Mouse (Mus musculus) limb, embryonic 14.5 days (tissue): ENCODE data around the gene Stag1. TPM values are rescaled to one million over a fixed set of nuclear protein-coding genes. Genes with fewer than 3 reads are reported as not detected.

Source experiments
- ATAC-seq: fragments of 200-750 bp; cut with Nextera tagmentation; 2 replicates; pipeline ENCODE4 v1.8.0; 2017; ENCODE audit warnings: low read depth, moderate number of reproducible peaks, moderate TSS enrichment; ENCODE audit not compliant: low FRiP score
- DNase-seq: peaks from one replicate; pipeline ENCODE4 v3.0.0-alpha.2; 2015; ENCODE audit warnings: low spot score
- H3K27ac ChIP-seq: fragments of 300-500 bp; sonication (generic); replicated peaks from 2 replicates; pipeline ENCODE4 v1.5.1; 2014; ENCODE audit warnings: low read depth, mild to moderate bottlenecking, low read length, moderate library complexity, mixed read lengths
- H3K27me3 ChIP-seq: fragments of 300-500 bp; sonication (generic); 2 replicates; pipeline ENCODE4 v1.6.1; 2014; ENCODE audit warnings: low read length, mixed read lengths; ENCODE audit not compliant: control insufficient read depth, insufficient read depth
- H3K36me3 ChIP-seq: fragments of 300-500 bp; sonication (generic); 2 replicates; pipeline ENCODE4 v1.6.1; 2014; ENCODE audit warnings: mild to moderate bottlenecking, low read length, moderate library complexity, mixed read lengths; ENCODE audit not compliant: control insufficient read depth, insufficient read depth
- H3K4me1 ChIP-seq: fragments of 300-500 bp; sonication (generic); 2 replicates; pipeline ENCODE4 v1.6.1; 2014; ENCODE audit warnings: antibody characterized with exemption, low read length, mixed read lengths; ENCODE audit not compliant: control insufficient read depth, insufficient read depth
- H3K4me2 ChIP-seq: fragments of 300-500 bp; sonication (generic); replicated peaks from 2 replicates; pipeline ENCODE4 v1.6.1; 2014; ENCODE audit warnings: low read depth, mild to moderate bottlenecking, low read length, moderate library complexity; ENCODE audit not compliant: severe bottlenecking
- H3K4me3 ChIP-seq: fragments of 300-500 bp; sonication (generic); replicated peaks from 2 replicates; pipeline ENCODE4 v1.5.1; 2014; ENCODE audit warnings: low read length
- H3K9ac ChIP-seq: fragments of 300-500 bp; sonication (generic); 2 replicates; pipeline ENCODE4 v1.6.1; 2014; ENCODE audit warnings: mild to moderate bottlenecking, low read depth, low read length, moderate library complexity; ENCODE audit not compliant: severe bottlenecking
- H3K9me3 ChIP-seq: fragments of 300-500 bp; sonication (generic); 2 replicates; pipeline ENCODE4 v1.6.1; 2016; ENCODE audit warnings: low read length; ENCODE audit not compliant: control insufficient read depth
- POLR2A ChIP-seq: fragments of 200-500 bp; IDR thresholded peaks from 2 replicates; pipeline ENCODE4 v1.8.0; 2012; ENCODE audit warnings: inconsistent platforms, mild to moderate bottlenecking, moderate library complexity, borderline replicate concordance; ENCODE audit not compliant: insufficient read depth, insufficient read length; ENCODE audit errors: extremely low read depth
- WGBS: fragments of 180-500 bp; shearing (Covaris S2); extraction: QIAGEN DNeasy Blood & Tissue Kit; methylation state at CpG from one replicate; pipeline ENCODE4 v1.1.7; 2014; 5-methylcytosine and 5-hydroxymethylcytosine counted together
- polyA plus RNA-seq, 2 experiments: library from polyadenylated mRNA; depleted of rRNA in 1 of 2; stranded (reverse) in 1 of 2; unstranded in 1 of 2; fragments of >200 nt; fragmentation: Nextera tagmentation in 1 of 2; extraction: Ambion mirVana in 1 of 2; gene quantifications; 2 replicates each; pipeline versions ENCODE4 v1.2.1 to v1.2.3; 2012 to 2014

Stag1 gene
- polyA plus RNA-seq, 2 experiments, result 35.0 to 45.5 TPM

DNA sequence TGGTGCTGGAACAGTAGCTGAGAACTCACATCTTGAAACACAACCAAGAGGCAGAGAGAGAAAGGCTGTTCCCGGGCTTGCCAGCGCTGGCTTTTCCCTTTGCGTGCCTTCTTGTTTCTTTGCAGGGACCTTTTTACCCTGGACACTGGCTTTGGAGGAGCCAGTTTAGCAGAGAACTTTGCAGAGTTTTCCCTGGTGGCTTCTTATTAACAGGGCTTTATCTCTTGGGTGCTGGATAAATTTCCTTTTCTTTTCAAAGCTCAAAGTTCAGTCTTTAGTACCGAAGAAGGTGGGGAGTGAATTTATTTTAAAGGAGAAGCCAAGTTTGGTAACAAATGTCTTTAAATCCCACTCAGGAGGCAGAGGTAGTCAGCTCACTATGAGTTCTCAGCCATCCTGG is 329.0 kb downstream of the Stag1 start:
- Histone ChIP-seq H3K9me3 (no peaks in the 10 kb centered on the region; the same call in 1 of the 2 replicates), H3K9ac (no peak overlapping the region), H3K27ac (no peak overlapping the region), H3K27me3 (no peaks in the 10 kb centered on the region), H3K4me3 (no peak overlapping the region), H3K36me3 (peaks cover 21% of the 10 kb centered on the region), H3K4me1 (no peaks in the 10 kb centered on the region), H3K4me2 (no peak overlapping the region)
- TF ChIP-seq POLR2A, result no peak
- ATAC-seq (no peak), DNase-seq (no peak)
- 91% methylated on average over 4 of the region's 4 CpGs for WGBS

DNA sequence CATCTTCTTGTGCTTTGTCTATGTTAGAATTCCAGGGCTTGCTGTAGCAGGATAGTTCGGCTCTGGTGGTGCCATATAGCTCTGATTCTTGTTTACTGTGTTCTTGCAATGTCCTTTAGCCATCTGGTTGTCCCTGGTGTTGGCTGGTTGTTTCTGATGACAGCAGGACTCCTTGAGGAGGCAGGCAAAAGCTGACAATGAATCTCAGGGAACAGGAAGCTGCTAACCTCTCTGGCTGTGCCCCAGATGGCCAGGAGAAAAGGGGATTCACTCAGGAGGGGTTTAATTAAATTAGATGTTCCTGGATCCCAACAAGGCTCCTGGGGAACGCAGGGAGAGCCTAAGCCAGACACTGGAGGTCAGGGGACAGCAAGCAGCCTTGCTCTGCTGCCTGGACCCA is 344.4 kb downstream of the Stag1 start:
- WGBS, result 55% methylated on average over 2 of the region's 2 CpGs
- H3K4me2 ChIP-seq, result no peak overlapping the region
- no peak for ATAC-seq
- peaks cover 12% of the 10 kb centered on the region; the same call in 1 of the 2 replicates for H3K36me3 ChIP-seq
- H3K9ac ChIP-seq, result no peak overlapping the region
- H3K27me3 ChIP-seq, result no peaks in the 10 kb centered on the region
- no peak for DNase-seq
- TF ChIP-seq POLR2A, result no peak
- H3K9me3 ChIP-seq, result no peaks in the 10 kb centered on the region
- H3K4me1 ChIP-seq, result no peaks in the 10 kb centered on the region
- H3K4me3 ChIP-seq, result no peak overlapping the region
- no peak overlapping the region for H3K27ac ChIP-seq

DNA sequence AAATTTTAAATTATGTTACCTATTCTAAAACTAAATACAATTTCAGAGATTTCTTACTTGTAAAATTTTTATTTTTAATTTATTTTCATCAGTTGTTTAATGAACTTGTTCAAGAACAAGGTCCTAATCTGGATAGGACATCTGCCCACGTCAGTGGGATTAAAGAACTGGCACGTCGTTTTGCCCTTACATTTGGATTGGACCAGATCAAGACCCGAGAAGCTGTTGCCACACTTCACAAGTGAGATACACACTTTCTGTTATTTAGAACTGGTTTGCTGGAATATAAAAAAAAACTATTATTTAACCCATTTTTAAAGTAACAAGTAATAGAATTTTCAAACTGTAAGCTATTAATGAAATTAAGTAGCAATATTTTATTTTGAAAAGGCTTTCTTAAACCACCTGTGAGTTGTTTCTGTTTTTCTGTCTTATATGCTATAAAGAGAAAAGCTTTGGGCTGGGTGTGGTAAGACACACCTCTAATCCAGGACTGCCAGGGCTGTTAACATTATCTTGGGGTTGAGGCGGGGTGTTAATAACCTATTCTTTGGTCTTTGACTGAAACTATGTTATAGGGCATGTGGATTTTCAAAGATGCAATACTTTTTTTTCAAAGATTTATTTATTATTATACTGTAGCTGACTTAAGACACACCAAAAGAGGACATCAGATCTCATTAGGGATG is 347.2 kb downstream of the Stag1 start:
- Histone ChIP-seq H3K36me3 (peaks cover 17% of the 10 kb centered on the region; the same call in 1 of the 2 replicates), H3K4me3 (no peak overlapping the region), H3K27ac (no peak overlapping the region), H3K9ac (no peak overlapping the region), H3K9me3 (no peaks in the 10 kb centered on the region), H3K4me1 (no peaks in the 10 kb centered on the region), H3K4me2 (no peak overlapping the region), H3K27me3 (no peaks in the 10 kb centered on the region)
- DNase-seq (no peak), ATAC-seq (no peak)
- 97% methylated on average over 5 of the region's 5 CpGs for WGBS
- TF ChIP-seq POLR2A, result no peak

DNA sequence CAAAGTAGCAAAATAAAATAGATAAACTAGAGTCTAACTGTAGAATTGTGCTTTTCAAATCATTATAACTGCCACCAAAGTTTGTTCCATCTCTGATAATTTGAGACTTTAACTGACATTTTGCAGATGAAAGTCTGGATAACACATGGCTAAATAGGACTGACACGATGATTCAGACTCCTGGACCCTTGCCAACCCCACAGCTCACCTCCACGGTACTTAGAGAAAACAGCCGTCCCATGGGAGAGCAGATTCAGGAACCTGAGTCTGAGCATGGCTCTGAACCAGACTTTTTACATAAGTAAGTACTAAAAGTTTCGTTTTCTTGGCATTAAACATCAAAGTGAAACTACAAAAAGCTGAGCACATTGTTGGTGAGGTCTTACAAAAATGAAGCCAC is 353.9 kb downstream of the Stag1 start:
- ATAC-seq, result no peak
- peaks cover 56% of the 10 kb centered on the region for H3K36me3 ChIP-seq
- H3K27ac ChIP-seq, result no peak overlapping the region

DNA sequence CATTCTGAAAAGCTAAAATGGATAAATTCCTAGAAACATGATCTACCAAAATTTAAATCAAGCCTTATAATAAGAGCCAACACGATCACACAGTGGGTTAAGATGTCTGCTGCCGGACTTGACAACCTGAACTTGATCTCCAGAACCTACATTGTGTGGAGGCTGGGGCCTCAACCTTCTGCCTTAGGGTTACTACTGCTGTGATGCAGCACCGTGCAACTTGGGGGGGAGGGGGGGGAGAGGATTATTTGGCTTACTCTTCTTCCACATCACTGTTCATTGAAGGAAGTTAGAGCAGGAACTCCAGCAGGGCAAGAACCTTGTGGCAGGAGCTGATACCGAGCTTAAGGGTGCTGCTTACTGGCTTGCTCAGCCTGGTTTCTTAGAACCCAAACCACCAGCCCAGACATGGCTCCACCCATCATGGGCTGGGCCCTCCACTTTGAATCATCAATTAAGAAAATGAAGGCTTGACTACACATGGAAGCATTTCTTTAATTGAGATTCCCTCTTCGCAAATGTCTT is 365.4 kb downstream of the Stag1 start:
- H3K27ac ChIP-seq, result no peak overlapping the region
- H3K36me3 ChIP-seq, result peaks cover 22% of the 10 kb centered on the region
- WGBS, result 72% methylated on average over 5 of the region's 5 CpGs
- no peak for DNase-seq
- no peak overlapping the region for H3K4me2 ChIP-seq
- no peaks in the 10 kb centered on the region for H3K4me1 ChIP-seq
- H3K27me3 ChIP-seq, result no peaks in the 10 kb centered on the region
- no peaks in the 10 kb centered on the region for H3K9me3 ChIP-seq
- no peak overlapping the region for H3K4me3 ChIP-seq
- no peak overlapping the region for H3K9ac ChIP-seq
- no peak for TF ChIP-seq POLR2A
- no peak for ATAC-seq

More for the DNA sequence above, 353.9 kb downstream of the Stag1 start:
- no peaks in the 10 kb centered on the region for H3K27me3 ChIP-seq
- DNase-seq, result peak; percentile 66
- H3K9me3 ChIP-seq, result no peaks in the 10 kb centered on the region
- no peak for TF ChIP-seq POLR2A
- H3K4me2 ChIP-seq, result no peak overlapping the region
- H3K9ac ChIP-seq, result no peak overlapping the region
- H3K4me1 ChIP-seq, result peaks cover 2% of the 10 kb centered on the region; the same call in 1 of the 2 replicates
- H3K4me3 ChIP-seq, result no peak overlapping the region
- 27% methylated on average over 4 of the region's 4 CpGs for WGBS
